ENCODE assay signal across 21 mouse cellular contexts in the genomic region with DNA sequence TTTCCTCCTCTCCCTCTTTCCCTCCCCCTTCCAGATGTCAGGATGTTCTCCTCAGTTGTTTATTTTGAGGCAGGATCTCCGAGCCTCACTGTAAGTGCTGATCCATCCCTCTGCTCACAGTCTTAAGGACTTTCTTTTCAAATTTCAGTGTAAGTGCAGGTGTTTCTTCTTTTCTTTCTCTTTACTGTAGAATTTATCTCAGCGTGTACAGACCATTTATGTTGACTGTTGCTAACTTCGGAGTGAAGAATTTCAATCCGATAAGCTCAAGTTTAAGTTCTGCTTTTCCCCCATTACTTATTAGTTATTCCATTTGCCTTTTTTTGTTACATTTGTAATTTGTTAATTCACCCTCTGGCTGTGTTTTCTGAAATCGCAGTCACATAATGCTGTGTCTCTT. TPM values are rescaled to one million over a fixed set of nuclear protein-coding genes. Genes with fewer than 3 reads are reported as not detected.
DNase-seq lines count a peak whose midpoint lies in the region; TF ChIP-seq lines count a peak whose summit lies in the region.
"Had no signal": no experiment of that assay in that cellular context is flagged by ENCODE, and none has a peak within 500 bp of the region (broad histone marks: within the 10 kb centered on the region; RNA-seq: fewer than 3 reads in every experiment).

No protein-coding gene starts in this region.

- 59% methylated on average over 5 of the region's 5 CpGs for WGBS in spleen, adult 2 months

- no peaks in the 10 kb centered on the region for H3K36me3 ChIP-seq in spleen, adult 2 months (ENCODE audit: control insufficient read depth, insufficient read depth, low read length)
- H3K36me3 ChIP-seq: embryonic facial prominence, embryonic 12.5 days; embryonic facial prominence, embryonic 15.5 days; G1E; hindbrain, embryonic 13.5 days; intestine, embryonic 15.5 days had no signal

- no peaks in the 10 kb centered on the region for H3K27me3 ChIP-seq in spleen, adult 2 months (ENCODE audit: control insufficient read depth, insufficient read depth, low read length)
- H3K27me3 ChIP-seq: CH12.LX; embryonic facial prominence, embryonic 12.5 days; embryonic facial prominence, embryonic 15.5 days; heart, embryonic 13.5 days; hindbrain, embryonic 13.5 days; intestine, embryonic 15.5 days had no signal

- TF ChIP-seq POLR2A in spleen, adult 2 months (IDR thresholded peaks at IDR 0.05; ENCODE audit: low read depth, low read length), result no peak
- no peak for TF ChIP-seq POLR2A in bone marrow macrophage, adult 2 months (IDR thresholded peaks at IDR 0.05; ENCODE audit: borderline replicate concordance, low read depth, low read length)

- H3K4me3 ChIP-seq in spleen, adult 2 months (ENCODE audit: extremely low read depth, insufficient read depth, insufficient read length), result no peak overlapping the region
- no peak overlapping the region for H3K4me3 ChIP-seq in bone marrow macrophage, adult 2 months (ENCODE audit: insufficient read depth, low read length)
- H3K4me3 ChIP-seq: embryonic facial prominence, embryonic 12.5 days; embryonic facial prominence, embryonic 15.5 days; heart, embryonic 13.5 days; hindbrain, embryonic 13.5 days; intestine, embryonic 15.5 days had no signal

- TF ChIP-seq CTCF in spleen, adult 2 months (IDR thresholded peaks at IDR 0.05; ENCODE audit: extremely low read depth, insufficient read depth, insufficient read length, insufficient replicate concordance), result no peak
- TF ChIP-seq CTCF in bone marrow macrophage, adult 2 months (IDR thresholded peaks at IDR 0.05; ENCODE audit: low read depth, low read length), result no peak

- H3K4me1 ChIP-seq in spleen, adult 2 months (ENCODE audit: control insufficient read depth, insufficient read depth, insufficient read length), result peaks cover 39% of the 10 kb centered on the region
- H3K4me1 ChIP-seq in bone marrow macrophage, adult 2 months (ENCODE audit: control insufficient read depth, insufficient read depth, low read length), result peaks cover 72% of the 10 kb centered on the region
- H3K4me1 ChIP-seq: intestine, embryonic 15.5 days had no signal

- peak overlapping the region; percentile 22; the same call in 1 of the 2 replicates for H3K27ac ChIP-seq in spleen, adult 2 months (ENCODE audit: insufficient read depth, low read length)
- H3K27ac ChIP-seq in bone marrow macrophage, adult 2 months (ENCODE audit: insufficient read depth, low read depth, low read length), result peak overlapping the region; percentile 97
- H3K27ac ChIP-seq: embryonic facial prominence, embryonic 12.5 days; embryonic facial prominence, embryonic 15.5 days; heart, embryonic 13.5 days; hindbrain, embryonic 13.5 days; intestine, embryonic 15.5 days had no signal

- DNase-seq in heart, adult 11 months, result peak; percentile 30
- no peak for DNase-seq in heart, adult 18-20 months
- DNase-seq in spleen, adult 2 months (ENCODE audit: low read depth in 1 of 2, low spot score in 2 of 2), result no peak
- no peak for DNase-seq in spleen, postnatal 10 days (ENCODE audit: low spot score in 2 of 2)
- no peak for DNase-seq in cerebellum, adult 11 months
- DNase-seq: adrenal gland, adult 2 months; adrenal gland, postnatal 14 days; cerebellum, adult 18-20 months; cerebellum, adult 9-10 months; cerebellum, postnatal 14 days; forebrain, postnatal 0 days; gastrocnemius, postnatal 36 days; kidney, adult 11 months had no signal

RNA-seq across cellular contexts. Expression of gene Wdfy2, which starts 29.6 kb away (rescaled TPM):
- total RNA-seq in heart, adult 18-20 months (2021), result 1 to 10 TPM; 6.4 to 6.9 TPM
- polyA plus RNA-seq in spleen, adult 2 months (2012; rRNA removed), result 7.7 and 9.5 TPM in 2 replicates
- 80.6 and 83.5 TPM in 2 replicates for polyA plus RNA-seq in bone marrow macrophage, adult 2 months (2012; ENCODE audit: insufficient read depth, insufficient read length, missing spikeins)
